Mouse (Mus musculus): ENCODE measurements around the gene Tm9sf1. TPM values are rescaled to one million over a fixed set of nuclear protein-coding genes. Genes with fewer than 3 reads are reported as not detected.
A peak's percentile ranks its signal among the peaks of the same experiment; 100 is the strongest.

The Tm9sf1 gene
- total RNA-seq (2017), result 40.7 and 42.5 TPM in 2 replicates

DNA sequence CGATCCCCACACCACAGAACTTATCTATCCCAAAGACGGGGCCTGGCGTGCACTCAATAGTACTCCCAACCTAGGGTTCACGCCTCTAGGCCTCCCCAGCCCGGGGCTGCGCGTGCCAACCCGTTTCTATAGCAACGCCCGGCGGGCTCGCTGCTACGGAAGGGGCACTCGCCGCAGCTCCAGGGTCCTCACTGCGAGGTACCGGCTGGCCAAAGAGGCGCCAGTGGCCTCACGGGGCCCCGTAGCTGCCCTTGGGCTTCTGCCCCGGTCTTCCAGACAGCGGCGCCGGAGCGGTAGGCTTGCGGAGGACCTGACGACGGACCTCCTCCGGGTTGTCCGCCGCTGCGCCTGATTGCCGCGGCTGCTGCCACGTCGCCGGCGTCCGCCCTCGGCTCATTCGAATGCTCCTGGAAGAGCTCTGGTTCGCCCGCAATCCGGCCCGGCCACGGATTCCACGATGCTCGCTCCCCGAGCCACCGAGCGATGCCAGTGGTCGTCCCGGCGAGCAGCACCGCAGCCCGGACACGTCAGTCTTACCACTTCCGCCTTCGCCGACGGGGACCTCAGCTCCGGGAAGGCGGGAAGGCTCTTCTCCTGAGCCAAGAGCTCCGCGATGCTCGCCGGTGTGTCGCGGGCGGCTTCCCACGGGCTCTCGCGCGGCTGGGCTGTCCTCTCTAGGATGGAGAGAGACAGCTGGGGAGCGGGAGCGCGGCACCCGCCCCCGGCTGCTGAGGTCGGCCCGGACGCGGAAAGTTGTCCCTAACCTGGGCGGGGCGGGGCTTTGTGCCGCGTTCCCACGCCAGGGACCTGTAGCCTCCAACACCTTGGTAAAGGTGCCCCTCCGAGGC lies at the start of gene Tm9sf1:
Tm9sf1 (minus strand) TSS at position 747 of the 848 bp plus-strand sequence.
- ATAC-seq (ENCODE audit: extremely low read depth, insufficient number of reproducible peaks, low FRiP score, poor library complexity, severe bottlenecking), result peak; percentile 70

DNA sequence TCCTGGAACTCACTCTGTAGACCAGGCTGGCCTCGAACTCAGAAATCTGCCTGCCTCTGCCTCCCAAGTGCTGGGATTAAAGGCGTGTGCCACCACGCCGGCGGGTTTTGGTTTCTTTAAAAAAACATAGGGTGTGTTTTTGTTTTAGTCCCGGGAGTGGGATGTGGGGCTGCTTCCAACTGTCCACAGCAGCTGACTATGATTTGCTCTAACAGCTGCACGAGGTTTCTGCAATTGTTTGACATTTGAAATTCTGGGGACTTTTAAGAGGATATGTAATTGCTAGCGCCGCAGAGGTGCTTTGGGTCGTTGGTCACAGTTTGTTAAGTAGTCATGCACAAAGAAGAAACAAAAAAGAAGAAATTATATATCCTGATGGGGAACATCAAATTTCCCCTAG lies 45.8 kb upstream of the Tm9sf1 start:
- no peak for ATAC-seq (ENCODE audit: extremely low read depth, insufficient number of reproducible peaks, low FRiP score, poor library complexity, severe bottlenecking)

DNA sequence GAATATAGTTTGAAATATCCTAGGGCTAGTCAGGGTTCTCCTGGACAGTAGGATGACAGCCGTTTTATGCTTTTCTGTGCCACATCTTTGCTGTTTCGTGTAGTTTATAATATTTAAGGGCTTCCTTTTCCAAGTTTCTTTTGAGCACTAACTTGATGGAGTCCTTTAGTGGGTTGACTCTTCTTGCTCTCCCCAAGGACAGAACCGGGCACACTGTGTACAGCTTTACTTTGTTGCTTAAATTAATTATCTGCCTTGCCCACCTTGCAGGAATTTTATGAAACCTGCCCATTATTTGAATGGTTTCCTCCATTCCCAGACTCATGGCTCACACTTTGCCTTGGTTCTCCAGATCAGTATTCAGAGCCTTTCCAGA lies 38.5 kb upstream of the Tm9sf1 start:
- ATAC-seq (ENCODE audit: extremely low read depth, insufficient number of reproducible peaks, low FRiP score, poor library complexity, severe bottlenecking), result no peak

DNA sequence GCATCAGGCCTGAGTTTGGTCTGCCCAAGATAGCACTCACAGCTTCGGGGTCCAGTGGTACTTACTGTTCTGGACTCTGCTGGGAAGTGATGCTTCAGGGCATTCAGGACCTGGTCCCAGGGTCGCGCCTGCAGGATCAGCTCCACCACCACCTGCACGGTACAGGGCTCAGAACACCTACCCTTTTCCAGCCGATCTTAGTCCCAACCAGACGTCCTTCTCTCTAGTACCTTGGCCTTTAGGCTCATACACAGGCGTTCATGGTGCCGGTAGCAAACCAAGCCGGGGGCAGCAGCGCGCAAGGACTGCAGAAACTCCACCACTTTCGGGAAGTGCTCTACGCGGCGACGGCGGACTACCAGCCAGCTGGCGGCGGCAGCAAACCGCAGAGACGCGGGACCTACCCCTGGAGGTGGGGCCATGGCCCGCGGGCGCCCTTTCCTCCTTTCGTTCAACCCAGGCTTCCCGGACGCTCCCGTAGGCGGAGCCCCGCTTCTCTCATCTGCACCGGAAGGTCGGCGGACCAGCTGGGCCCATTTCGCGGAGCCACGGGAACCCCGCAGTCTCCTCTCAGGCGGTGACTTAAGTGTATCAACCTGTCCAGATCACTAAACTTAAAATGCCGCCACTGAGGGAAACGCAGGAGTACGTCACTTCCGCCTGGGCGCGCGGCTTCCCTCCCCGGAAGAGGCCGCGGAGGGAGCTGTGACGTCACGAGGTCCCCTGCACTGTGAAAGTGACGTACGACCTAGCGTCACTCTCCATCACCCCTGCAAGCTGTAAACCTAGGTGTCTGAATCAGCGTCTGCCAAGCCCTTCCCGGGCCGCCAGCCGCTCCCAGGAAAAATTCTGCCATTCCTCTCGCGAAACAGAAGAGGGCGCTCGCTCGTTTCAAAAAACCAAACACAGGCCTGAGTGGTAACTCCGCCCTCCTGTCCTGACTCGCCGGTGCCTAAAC lies 37.8 kb upstream of the Tm9sf1 start, which contains the start of gene Tinf2:
Tinf2 (minus strand) TSS at position 661 of the 958 bp plus-strand sequence.
- peak; percentile 91 for ATAC-seq (ENCODE audit: extremely low read depth, insufficient number of reproducible peaks, low FRiP score, poor library complexity, severe bottlenecking)

DNA sequence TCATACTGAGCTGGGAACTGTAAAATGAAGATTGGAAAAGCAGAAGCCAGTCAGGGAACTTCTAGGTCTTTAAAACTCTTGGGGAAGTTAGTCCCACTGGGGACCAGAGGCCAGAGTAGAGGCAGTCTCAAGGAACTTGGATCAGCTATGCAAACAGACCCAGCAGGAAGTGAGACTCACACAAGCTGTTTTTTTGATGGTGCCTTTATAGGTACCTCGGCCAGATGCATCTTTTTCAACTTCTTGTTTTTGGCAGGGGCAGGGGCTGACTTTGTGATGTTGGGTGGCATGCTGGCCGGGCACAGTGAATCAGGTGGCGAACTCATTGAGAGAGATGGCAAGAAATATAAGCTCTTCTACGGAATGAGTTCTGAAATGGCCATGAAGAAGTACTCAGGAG lies 34.0 kb upstream of the Tm9sf1 start:
- ATAC-seq (ENCODE audit: extremely low read depth, insufficient number of reproducible peaks, low FRiP score, poor library complexity, severe bottlenecking), result no peak

DNA sequence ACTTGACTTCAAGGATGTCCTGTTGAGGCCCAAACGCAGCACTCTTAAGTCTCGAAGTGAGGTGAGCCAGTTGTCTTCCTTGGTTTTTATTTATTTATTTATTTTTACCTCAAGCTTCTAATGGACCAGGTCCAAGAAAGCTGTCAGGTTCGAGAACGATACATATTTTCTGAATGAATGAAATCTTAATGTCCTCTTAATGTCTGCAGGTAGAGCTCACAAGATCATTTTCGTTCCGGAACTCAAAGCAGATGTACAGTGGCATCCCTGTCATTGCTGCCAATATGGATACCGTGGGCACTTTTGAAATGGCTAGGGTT lies 29.1 kb upstream of the Tm9sf1 start:
- ATAC-seq (ENCODE audit: extremely low read depth, insufficient number of reproducible peaks, low FRiP score, poor library complexity, severe bottlenecking), result no peak

DNA sequence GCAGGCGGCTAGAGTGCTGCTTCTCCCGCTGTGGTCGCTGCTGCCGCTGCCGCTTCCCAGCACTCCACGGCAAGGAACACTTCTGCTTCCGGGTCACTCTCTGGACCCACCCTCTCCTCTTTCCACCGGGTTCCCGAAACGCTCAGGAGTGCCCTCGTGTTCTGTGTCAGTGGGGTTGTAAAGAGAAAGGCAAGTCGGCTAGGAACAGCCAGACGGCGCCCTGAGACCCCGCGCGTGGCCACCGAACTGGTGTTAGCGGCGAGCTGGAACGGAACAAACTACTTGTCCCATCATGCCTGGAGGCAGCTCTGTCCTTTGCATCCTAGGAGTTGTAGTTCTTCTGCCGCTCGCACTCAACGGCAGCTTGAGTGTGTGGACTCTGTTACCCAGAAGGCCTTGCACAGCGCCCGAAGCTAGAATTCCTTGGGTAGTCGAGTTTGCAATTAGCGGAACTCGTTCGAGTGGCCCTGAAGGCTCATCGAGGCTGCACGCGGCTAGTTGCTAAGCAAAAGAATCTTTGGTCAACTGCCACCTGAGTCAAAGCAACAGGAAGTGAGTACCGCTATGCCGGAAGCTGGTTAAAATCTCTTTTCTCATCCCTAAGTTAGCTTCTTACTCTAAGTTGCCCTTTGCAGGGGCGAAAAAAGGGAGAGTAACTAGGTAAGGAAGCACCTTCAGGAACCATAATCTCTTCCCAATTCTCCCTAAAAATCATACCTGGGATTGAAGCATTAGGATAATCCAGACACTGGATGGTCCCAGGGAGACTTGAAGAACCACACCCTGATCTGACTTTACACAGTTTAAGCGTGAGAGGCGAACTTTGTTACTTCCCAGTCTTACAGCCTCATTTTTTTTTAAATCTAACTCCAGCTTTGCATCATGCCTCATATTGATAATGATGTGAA lies 28.5 kb upstream of the Tm9sf1 start, which contains the start of the genes Gmpr2 and Nedd8:
Gmpr2 (plus strand) TSS at position 109 of the 908 bp plus-strand sequence.
Nedd8 (minus strand) TSS at position 292 of the 908 bp plus-strand sequence.
- ATAC-seq (ENCODE audit: extremely low read depth, insufficient number of reproducible peaks, low FRiP score, poor library complexity, severe bottlenecking), result peak; percentile 98

DNA sequence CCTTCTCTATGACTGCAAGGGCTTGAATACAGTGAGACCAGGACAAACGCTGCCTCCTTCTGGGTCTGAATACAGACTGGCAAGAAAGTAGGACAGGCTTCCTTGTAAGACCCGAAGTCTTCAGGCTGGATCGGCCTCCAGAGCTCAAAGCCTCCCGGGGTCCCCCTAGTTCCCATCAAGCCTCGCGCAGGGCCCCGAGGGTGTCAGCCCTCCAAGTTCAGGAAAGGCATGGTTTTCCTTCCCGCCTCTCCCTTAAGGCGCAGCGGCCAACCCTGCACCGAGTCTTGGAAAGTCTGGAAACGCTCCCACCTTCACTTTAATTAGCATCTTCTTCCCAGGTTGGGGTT lies 27.9 kb upstream of the Tm9sf1 start:
- no peak for ATAC-seq (ENCODE audit: extremely low read depth, insufficient number of reproducible peaks, low FRiP score, poor library complexity, severe bottlenecking)

DNA sequence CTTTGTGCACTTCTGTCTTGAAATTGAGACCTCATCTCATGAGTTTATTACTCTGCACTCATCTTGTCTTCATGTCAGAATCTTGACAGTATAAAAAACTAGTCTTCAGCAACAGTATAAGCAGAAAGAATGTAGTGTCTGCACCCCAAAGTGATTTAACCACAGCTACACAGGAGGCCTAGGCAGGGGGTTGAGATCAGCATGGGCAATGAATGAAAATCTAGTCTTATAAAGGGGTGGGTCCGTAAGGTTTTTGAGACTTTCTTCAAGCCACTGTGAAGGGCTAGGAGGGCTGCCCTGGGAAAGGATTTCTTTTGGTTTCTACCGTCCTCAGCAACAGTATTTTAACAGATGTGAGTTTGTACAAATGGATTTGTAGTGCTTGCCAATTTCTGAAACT lies 17.0 kb upstream of the Tm9sf1 start:
- no peak for ATAC-seq (ENCODE audit: extremely low read depth, insufficient number of reproducible peaks, low FRiP score, poor library complexity, severe bottlenecking)

DNA sequence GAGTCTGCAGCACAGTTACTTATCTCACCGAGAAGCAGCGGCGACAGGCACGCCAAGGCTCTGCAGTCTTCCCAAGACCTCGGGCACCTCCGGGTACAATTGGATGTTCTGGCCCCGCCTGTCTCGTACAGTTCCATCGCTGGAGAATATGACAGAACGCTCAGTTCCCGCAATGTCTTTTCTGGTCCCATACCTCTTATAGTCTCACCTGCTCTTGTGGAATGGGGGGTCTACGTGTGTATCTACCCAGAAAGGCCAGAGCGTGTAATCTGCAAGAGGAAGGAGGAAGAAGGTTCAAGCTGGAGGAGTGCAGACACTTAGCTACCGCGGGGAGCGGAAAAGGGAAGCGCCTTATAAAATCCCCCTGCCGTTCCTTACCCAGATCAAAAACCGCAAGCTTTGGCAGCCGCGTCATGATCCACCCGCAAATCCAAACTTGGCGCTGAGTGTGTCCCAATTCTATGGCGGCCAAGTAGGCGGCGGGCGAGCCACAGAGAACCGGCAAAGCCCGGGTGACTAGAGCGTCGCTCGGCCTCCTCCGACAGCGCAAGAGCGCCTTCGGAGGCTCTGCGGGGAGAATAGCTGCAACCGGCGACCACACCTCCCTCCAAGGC lies 16.5 kb upstream of the Tm9sf1 start, which contains the start of gene Mdp1:
Mdp1 (minus strand) TSS at position 549 of the 614 bp plus-strand sequence.
- ATAC-seq (ENCODE audit: extremely low read depth, insufficient number of reproducible peaks, low FRiP score, poor library complexity, severe bottlenecking), result peak; percentile 84

DNA sequence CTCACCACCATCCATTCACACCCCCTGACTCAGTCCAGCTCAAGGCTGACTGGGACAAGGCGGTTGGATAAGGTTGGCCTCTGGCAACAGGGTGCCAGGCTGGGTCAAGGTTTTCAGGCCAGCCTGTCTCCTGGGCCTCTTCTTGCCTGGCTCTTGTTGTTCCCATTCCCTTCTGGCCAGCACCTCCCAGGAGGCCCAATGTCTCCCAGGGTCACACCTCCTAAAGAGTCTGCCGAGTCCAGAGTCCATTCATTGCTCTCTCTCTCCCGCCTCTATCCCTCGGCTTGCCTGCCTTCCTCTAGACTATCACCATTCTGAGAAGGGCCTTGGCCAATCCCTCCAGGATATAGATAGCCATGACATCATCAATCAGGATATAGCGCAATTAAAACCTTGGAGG lies 14.4 kb upstream of the Tm9sf1 start:
- no peak for ATAC-seq (ENCODE audit: extremely low read depth, insufficient number of reproducible peaks, low FRiP score, poor library complexity, severe bottlenecking)

DNA sequence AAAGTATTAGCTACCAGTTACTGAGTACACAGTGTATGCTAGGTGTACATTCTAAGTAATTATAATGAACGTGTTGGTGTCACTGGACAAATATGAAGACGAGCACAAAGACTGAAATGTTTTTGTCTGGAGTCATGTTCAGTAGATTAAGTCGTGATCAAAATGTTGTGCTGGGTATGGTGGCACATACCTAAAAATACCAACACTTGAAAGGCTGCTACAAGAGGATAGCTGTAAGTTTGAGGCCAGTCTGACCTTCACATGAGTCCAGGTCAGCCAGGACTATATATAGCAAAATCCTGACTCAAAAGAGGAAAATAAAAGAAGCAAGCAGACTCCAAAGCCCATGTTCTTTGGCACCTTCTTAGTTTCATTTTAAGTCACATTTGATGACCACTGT lies 13.3 kb upstream of the Tm9sf1 start:
- no peak for ATAC-seq (ENCODE audit: extremely low read depth, insufficient number of reproducible peaks, low FRiP score, poor library complexity, severe bottlenecking)

DNA sequence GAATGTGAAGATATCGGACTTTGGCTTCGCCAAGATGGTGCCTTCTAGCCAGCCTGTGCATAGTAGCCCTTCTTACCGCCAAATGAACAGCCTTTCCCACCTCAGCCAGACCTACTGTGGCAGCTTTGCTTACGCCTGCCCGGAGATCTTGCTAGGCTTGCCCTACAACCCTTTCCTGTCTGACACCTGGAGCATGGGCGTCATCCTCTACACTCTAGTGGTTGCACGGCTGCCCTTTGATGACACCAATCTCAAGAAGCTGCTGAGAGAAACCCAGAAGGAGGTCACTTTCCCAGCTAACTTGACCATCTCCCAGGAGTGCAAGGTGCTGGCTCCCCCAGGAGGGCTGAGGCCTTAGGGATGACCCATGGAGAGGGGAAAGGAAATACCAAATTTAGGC lies 7.9 kb upstream of the Tm9sf1 start:
- no peak for ATAC-seq (ENCODE audit: extremely low read depth, insufficient number of reproducible peaks, low FRiP score, poor library complexity, severe bottlenecking)

DNA sequence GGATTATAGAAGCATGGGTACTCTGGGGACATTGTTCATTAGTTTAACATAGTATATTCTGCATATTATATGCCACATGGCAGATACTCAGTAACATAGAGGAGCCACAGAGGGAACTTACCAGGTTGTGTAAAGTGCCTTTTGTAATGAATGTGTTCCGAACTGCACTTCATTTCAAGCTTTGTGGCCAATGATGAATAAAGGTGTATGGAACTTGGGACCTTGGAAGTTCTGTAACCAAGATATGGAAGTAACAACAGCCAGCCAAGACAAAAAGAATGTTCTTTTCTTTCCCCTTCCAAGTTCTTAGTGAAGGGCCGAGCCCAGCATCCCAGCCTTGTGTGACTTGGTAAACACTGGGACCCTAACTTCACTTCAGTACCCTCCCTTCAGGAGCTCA lies 6.3 kb upstream of the Tm9sf1 start, which contains the start of gene Tssk4:
Tssk4 (plus strand) TSS at position 301 of the 400 bp plus-strand sequence.
- no peak for ATAC-seq (ENCODE audit: extremely low read depth, insufficient number of reproducible peaks, low FRiP score, poor library complexity, severe bottlenecking)

DNA sequence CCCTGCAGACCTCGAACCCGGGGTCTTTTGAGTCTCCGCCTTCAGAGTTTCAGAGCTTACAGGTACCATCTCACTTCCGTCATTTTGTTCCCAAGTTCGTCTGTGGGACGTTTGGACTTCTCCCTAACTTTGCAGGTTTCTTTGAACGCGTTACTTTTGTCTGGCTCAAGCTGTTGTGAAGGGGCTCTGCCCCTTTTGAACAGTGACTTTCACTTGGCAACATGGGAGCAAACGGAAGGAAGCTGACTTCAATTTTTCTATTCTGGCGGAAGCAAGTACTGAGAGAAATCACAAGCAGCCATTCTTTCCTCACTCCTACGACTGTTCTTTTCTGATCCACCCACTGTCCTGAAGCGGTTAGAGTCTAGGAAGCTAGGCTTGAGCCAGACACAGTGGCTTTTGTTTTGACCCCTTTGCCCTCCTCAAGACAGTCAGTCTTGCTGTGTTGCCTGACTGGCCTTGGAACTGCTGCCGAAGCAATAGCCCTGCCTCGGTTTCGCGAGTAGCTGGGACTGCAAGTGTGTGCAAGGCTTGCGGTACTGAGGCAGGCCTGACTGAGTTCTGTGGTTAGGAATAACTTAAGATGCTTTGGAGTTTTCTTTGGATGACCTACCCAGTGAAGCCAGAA lies 769 bp upstream of the Tm9sf1 start:
- no peak for ATAC-seq (ENCODE audit: extremely low read depth, insufficient number of reproducible peaks, low FRiP score, poor library complexity, severe bottlenecking)

DNA sequence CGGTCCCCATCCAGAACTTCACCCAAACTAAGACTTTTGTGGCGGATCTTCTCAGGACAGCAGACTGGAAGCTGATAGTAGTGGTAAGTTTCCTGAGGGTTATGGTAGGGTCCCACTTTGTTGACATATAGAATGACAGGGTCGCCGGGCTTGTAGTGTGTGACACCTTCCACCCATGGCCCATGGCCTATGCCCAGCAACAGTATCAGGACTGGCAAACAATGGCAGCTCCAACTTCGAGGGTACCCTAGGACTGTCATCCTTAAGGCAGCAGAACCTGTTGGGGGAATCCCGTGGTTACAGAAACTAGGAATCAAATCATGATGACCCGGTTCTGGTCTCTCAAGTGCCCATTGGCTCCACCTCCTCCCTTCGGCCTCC lies 937 bp downstream of the Tm9sf1 start:
- no peak for ATAC-seq (ENCODE audit: extremely low read depth, insufficient number of reproducible peaks, low FRiP score, poor library complexity, severe bottlenecking)

DNA sequence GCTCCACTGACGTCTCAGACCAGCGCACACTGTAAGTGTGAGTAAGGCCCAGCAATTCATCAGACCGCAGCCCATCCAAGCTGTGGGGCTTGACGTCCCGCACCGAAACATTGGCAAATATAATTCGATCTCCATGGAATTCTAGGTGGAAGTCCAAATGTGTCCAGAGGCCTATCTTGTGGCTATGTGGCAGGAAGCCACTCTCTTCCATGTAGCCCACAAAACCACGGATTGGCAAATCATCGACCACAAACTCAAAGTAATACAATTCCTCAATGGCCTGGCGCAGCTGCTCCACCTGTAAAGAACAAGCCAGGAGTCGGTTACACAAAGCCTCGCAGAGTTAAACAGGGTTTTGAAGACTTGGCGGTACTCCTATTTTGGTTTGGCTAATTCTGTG lies 2.3 kb downstream of the Tm9sf1 start:
- no peak for ATAC-seq (ENCODE audit: extremely low read depth, insufficient number of reproducible peaks, low FRiP score, poor library complexity, severe bottlenecking)

DNA sequence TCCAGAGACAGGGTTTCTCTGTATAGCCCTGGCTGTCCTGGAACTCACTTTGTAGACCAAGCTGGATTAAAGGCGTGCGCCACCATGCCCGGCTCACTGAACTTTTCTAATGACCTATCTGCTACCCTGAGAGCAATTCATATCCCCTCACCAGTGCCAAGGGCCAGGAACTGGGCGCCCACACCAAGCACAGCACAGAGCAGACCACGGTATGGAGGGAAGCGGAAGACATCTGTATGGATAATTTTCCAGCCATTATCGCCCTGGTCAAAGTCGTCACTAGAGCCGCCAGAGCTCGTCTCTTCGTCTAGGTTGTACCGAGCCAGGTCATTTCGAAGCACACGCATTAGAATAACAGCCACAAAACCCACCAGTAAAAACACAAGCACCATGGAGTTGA lies 2.8 kb downstream of the Tm9sf1 start:
- no peak for ATAC-seq (ENCODE audit: extremely low read depth, insufficient number of reproducible peaks, low FRiP score, poor library complexity, severe bottlenecking)
